Mouse (Mus musculus) lung, postnatal 14 days (tissue): ENCODE results near the gene Jup.

Experiments
- DNase-seq: peaks from one replicate; pipeline ENCODE4 v3.0.0; 2021

Jup gene

GRCm38 (mm10) chr11:100397600-100398389 lies at the start of gene Jup:
Gene Jup, minus strand, starts transcription at chr11:100397763.
- peak; percentile 100 for DNase-seq

GRCm38 (mm10) chr11:100442625-100443024 lies 45.1 kb upstream of the Jup start:
- DNase-seq: no peak

DNA sequence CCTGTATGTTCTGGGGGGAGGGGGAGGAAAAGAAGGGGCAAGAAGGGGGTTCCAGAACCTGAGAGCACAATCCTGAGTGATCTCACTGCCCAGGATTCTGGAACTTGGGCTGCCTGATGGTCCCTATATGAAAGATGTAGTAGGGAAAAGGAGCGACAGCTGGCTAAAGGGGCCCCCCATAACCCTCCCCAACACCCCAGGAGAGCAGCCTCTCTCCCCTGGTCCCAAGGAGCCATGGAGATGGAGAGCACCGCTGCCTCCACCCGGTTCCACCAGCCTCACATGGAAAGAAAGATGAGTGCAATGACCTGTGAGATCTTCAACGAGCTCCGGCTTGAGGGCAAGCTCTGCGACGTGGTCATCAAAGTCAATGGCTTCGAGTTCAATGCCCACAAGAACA lies 44.2 kb upstream of the Jup start, which contains the start of the genes Nt5c3b and Klhl10:
Nt5c3b (minus strand) TSS at position 12 of the 400 bp plus-strand sequence.
Klhl10 (plus strand) TSS at position 121 of the 400 bp plus-strand sequence.
- no peak for DNase-seq

GRCm38 (mm10) chr11:100440691-100441522 lies 43.3 kb upstream of the Jup start:
- peak; percentile 84 for DNase-seq

- no peak for DNase-seq
Measured at GRCm38 (mm10) chr11:100437901-100438300, 40.3 kb upstream of the Jup start.

DNA sequence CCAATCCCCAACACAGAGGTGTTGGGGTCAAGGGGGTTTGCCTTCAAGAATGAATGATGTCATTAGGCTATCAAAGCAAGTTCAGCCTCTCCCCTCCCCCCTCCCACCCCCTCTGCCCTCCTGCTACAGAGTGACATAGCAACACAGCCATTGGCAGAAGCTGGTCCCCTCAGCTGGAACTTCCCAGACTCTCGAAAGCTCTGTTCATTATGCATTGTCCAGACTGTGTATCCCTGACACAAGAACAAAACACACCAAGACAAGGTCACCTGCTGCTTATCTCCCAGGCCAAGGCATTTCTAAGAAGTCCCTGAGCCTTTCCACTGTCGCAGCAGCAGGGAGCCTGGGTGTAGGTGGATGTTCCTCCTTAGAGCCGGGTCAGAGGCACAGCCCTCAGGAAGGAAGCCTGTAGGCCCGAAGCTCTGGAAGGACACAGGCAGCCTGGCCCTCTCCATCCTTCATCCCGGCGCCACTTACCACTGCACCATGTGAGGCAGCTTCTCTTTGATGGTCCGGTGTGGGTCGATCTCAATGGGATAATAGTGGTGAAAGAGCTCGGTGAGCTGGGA lies 38.2 kb upstream of the Jup start:
- DNase-seq: no peak

GRCm38 (mm10) chr11:100432002-100432401 lies 34.4 kb upstream of the Jup start:
- no peak for DNase-seq

DNA sequence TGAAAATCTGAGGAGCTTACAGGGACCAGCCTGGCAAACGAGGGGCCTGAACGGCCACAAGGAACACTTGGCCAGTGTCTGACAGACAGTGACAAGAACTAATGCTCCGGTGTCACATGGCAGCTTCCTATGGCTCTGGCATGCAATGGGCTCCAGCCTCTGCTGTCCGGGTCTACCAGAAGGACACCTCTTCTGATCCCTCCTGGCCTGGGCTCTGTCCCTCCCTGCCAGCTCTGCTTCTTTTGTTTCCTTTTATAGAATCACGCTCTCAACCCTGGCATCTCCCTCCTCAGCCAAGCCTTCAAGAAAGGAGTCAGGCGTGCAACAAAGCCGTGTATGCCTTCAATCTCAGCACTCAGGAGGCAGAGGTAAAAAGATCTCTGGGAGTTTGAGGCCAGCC lies 32.5 kb upstream of the Jup start:
- no peak for DNase-seq

DNA sequence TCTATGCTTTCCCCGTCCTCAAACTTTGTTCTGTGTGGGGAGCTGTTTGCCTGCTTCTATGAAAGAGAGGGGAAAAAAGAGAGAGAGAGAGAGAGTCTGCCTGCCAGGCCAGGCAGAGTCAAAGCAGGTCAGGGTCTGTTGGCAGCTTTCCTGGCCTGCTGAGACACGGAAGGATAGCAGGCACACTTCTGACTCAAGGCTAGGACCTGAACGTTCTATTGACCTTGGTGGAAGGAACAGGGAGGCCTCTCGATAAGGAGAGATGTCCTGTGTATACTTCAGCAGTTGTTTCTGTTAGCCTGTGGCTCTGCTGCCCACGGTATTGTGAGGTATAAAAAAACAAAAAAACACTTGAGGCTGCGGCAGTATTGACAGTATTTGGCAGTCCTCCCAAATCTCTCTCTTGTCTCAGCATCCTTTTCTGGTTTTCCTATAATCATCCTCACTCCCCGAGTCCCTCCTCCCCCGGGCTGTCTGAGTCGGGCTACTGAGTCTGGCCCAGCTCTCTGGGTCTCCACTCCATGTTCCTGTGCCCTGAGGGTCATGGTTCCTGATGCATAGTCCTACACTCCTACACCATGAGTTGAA lies 31.1 kb upstream of the Jup start:
- DNase-seq: no peak

GRCm38 (mm10) chr11:100426820-100427219 lies 29.3 kb upstream of the Jup start:
- DNase-seq: no peak

DNA sequence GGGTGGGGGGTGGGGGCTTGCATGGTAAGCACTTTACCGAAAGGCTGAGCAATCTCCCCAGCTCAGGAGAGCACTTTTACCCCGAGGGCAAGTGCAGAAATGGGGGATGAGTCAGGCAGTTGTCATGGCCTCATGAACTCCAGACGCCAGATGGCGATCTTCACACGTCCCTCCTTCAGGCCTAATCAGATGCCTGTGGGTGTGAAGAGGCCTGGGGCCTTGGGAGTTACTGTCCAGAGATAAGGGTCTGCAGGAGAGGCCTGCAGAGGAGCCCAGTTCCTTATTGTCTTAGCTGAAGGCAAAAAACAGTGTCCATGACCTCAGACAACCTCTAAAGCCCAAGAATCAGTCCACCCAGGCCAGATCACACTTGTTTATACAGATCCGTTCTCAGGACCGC lies 28.3 kb upstream of the Jup start:
- DNase-seq: peak; percentile 87

DNA sequence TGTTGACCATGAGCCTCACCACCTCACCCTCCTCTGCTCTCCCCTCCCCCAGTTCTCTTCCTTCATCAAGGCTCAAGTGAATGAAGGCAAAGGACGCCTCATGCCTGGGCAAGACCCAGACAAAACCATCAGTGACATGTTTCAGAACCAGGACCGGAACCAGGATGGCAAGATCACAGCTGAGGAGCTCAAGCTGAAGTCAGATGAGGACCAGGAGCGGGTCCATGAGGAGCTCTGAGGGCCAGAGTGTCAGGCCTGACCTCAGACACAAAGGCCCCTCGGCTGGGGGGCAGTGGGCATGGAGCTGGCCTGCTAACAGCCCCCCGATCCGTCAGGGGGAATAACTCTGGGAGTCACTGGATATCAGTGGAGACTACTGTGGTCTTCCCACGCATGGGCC lies 26.3 kb upstream of the Jup start:
- DNase-seq: no peak

DNA sequence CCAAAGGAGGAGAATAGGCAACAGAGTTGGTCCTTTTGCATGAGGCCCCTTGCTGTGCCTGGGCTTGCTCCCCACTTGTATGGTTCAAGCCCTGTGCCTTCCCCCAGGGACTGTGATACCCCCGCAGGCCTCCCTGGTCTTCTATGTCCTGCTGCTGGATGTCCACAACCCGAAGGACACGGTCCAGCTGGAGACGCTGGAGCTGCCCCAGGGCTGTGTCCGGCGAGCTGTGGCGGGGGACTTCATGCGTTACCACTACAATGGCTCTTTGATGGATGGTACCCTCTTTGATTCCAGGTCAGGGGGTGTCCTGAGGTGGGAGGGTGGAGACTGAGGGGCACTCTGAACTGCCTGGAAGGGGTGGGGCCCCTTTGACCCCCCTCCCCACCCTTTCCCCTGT lies 24.0 kb upstream of the Jup start:
- DNase-seq: no peak

DNA sequence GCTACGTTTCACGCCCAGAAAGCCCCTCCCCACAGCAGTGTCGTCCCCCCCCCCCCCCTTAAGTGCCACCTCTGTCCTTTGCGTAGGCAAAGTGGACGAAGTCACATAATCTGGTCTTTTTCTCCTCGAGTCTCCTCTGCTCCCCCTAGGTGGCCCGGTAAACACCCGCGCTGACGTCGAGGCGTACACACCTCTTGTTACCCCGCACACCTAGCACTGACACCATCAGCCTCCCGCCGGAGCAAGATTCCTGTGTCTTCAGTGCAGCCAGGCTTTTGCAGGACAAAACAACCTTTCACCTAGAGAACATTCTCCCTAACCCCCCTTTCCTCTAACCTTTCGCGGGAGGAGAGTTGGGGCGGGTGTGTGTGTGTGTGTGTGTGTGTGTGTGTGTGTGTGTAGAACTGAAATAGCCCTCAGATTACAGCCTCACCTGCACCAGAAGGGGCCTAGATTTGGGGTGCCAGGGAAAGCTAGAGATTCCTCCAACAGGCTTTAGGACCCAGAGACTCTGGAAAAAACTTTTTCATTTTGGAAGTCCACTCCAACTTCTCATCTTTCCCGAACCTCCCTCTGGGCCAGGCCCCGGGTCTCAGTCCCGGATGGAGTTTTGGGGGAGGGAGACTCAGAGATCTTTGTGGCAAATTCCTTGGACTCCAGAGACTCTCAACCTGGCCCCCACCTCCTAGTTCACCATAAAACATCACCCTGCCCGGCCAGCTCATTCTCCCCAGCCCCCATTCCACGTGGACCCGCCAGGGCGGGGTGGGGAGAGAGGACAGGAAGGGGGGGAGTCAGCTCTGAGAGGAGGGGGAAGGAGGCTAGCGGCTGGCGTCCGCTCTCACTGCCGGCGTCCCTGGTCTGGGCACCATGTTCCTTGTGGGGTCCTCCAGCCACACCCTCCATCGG lies 17.6 kb upstream of the Jup start, which contains the start of gene Fkbp10:
Fkbp10 (plus strand) TSS at position 784 of the 909 bp plus-strand sequence.
- peak; percentile 60 for DNase-seq

DNA sequence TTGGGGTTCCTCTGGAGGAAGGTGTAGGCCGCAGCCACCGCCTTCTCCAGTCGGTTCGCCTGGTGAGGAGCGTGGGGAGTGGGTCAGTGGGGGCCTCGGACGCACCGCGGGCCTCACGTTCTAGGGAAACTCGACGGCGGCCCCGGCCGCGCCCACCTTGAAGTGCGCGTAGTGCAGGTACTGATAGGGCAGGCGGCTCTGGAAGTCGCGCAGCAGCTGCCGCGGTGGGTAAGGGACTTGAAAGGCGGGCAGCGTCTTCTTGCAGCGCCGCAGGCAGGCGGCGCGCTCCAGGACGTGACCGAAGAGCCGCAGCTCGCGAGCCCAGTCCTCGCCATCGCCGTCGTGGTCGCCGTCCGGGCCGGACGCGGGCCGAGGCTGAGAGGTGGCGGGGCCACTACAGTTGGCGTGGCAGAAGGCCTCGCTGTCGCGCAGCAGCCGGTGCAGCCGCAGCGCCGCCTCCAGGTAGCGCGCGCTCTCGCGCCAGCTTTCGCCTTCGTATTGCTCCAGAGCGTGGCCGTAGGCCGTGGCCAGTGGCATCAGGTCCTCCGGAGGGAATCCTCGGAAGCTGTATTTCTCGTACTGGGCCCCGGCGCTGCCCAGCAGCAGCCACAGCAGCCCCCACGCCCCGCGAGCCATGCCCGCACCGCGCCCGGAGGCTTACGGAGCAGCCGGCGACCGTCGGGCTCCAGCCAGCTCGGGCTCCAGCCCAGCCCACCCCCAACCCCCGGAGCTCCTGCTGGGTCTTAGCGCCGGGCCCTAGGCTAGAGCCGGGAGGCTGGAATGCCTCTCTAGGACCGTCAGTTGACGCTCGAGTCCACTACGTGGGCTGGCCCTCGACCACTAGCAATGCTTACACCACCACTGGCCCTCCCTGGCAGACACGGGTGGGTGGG lies 16.7 kb upstream of the Jup start, which contains the start of gene P3h4:
P3h4 (minus strand) TSS at position 816 of the 893 bp plus-strand sequence.
- peak; percentile 85 for DNase-seq

GRCm38 (mm10) chr11:100413541-100413940 lies 16.0 kb upstream of the Jup start:
- no peak for DNase-seq

DNA sequence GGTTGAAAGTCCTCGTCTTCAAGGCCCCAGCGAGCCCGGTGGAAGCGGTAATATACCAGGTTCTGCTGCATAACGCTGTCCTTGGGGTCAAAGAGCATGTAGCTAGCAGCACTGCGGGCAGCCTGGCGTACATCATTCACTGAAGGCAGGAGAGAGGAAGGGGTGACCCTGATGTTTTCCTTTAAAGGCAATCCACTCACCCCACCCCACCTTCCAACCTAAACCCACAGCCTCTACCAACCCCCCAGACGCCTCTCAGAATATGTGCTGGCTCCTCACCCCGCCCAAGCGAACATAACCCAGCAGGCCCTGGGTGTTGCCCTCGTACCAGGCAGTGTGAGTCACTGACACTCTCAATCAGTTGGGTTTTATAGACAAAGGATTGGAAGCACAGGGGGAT lies 14.2 kb upstream of the Jup start:
- no peak for DNase-seq

DNA sequence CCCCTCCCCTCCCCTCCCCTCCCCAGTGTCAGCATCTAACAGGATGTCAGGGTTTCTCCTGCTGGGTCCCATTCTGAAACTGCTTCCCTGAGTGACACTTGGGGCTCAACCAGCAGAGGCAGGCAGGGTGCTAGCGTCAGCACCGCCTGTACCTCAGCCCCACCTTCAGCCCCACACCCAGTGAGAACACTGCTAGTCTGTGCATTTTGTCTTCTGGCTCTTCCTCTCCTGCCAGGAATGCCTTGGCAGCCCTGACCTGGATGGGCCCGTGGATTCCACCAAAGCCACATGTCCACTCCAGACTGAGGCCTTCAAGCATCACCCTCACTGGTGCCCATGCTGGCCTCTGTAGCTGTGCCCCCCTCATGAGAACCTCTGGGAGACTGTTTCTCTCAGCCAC lies 12.1 kb upstream of the Jup start:
- no peak for DNase-seq

DNA sequence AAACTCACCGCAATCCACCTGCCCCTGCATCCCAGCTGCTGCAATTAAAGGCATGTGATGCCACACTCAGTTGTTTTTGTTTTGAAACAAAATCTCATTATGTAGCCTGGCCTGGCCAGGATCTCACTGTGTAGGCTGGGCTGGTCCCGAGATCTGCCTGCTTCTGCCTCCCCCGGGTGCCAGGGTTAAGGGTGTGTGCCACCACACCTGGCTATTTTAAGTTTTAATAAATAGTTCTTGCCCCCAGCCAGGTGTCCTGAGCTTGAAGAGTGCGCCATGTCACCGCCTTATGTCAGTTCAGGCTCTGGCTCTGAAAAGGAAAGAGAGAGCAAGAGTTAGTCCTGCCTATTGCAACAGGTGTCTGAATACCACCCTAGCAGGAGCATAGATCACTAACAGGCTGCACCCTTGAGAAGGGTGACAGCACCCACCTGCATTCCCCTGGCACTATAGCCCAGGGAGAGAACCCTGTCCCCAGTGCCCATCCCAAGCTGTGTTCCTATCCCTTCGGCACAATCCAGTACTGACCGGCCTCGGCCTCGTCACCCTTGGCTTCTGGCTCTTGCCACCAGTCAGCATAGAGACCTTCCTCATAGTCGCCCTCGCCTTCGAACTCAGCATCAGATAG lies 11.4 kb upstream of the Jup start:
- DNase-seq: no peak
